Mouse (Mus musculus) ES-Bruce4 (cell line): ENCODE measurements around the gene 1810055G02Rik.

ENCODE experiments used
- CTCF ChIP-seq: IDR thresholded peaks from one replicate; pipeline ENCODE4 v1.8.1; 2011; ENCODE audit warnings: low read depth, low read length
- EP300 ChIP-seq: IDR thresholded peaks from 2 replicates; pipeline ENCODE4 v1.6.1; 2011; ENCODE audit warnings: low read depth, low read length; ENCODE audit not compliant: insufficient read depth
- POLR2A ChIP-seq: IDR thresholded peaks from one replicate; pipeline ENCODE4 v1.8.1; 2011; ENCODE audit warnings: low read length; ENCODE audit not compliant: insufficient read depth

DNA sequence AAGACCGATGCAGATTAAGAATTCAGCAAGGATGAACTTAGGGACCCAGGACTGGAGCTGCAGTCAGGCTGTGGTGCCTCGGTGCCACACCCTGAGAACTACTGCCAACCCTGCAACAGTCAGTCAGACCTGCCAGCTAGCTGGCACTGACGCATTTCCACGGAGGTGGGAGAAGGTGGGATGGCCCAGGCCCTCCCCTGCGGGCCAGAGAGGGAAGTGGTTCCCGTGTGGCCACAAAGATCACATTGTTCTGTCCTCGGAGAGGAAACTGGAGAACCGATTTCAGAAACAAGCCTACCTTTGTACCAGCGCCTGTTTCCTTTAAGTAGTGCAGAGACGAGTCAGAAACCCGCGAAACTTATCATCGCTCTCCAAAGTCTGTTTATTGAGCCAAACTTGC, 39.0 kb upstream of the 1810055G02Rik start:
- TF ChIP-seq EP300 (no peak), CTCF (no peak), POLR2A (no peak)
